Mouse (Mus musculus): ENCODE measurements around the gene Trp53rkb.

Gene Trp53rkb

DNA sequence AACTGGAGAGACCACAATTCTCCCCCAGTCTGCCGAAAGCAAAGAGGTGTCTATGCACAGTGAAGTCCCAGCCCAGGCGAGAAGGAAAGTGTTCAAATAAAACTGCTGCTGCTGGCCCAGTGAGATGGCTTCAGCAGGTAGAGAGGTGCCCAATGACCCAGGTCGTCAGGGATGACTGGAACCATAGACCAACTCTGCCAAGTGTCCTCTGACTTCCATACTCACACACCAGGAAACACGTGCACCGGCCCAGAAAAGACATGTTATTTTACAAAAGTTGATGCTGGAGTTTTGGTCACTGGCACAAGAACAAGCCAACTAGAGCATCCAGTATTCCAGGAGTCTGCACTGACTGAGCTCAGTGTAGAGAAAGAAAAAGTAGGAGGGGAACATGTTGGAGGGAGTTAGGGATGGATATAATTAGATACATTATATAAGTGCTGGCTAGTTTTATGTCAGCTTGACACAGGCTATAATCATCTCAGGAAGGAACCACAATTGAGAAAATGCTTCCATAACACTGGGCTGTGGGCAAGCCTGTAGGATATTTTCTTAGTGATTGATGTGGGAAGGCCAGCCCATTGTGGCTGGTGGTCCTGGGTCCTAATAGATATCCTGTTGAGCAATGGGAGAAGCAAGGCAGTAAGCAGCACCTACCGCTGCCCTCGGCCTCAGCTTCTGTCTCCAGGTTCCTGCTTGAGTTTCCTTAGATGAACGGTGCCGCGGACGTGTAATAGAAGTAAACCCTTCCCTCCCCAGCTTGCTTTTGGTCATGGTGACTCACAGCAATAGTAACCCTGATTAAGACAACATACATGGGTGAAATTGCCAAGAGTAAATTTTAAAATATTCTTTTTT lies 7.5 kb downstream of the Trp53rkb start:
- DNase-seq (ENCODE audit: low spot score), result no peak

DNA sequence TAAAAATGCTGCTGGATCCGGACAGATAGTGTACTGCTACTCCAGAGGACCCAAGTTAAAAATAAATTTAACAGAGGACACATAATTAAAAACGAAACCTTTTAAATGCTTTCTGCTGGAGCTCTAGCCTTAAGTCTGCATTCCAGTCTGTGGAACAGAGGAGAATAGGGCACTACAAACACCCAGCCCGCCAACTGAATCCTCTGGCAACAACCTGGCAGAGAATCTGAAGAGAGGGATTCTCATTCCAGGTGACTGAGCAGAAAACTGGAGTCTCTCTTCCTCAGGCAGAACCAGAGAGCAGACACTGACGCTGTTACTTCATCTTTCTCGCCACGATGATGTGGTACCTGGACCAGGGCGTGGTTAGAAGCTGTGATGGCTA lies 8.1 kb downstream of the Trp53rkb start:
- DNase-seq (ENCODE audit: low spot score), result no peak

DNA sequence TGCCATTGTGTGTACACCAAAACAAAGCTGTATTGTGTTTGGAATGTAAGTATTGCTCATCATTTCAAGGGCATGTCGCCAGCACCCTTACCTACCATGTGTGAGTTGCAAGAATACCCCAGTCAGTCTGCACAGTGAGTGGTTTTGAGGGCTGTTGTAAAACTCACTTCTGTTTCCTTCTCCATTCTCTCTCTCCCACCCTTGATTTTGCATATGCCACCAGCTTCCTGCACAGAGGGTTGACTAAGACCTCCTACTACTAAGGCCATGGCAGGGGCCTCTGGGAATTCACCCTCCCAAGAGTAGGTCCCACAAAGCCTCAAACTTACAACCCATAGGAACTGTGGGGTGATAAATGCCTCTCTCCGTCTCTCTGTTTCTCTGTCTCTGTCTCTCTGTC lies 9.1 kb downstream of the Trp53rkb start:
- no peak for DNase-seq (ENCODE audit: low spot score)

DNA sequence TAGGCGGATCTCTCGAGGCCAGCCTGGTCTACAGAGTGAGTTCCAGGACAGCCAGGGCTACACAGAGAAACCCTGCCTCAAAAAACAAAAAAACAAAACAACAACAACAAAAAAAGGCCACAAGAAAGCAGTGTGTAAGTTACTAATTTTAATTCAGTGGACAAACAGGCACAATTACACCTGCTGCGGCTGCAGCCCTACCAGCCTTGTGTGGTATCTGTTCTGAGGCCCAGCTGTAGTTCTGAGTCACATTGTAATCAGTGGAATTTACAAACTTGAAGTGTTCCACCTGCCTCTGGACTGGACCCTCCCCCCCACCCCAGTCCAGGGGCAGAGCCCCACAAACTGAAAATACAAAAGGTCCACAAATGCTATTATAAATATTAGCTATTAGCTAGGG lies 11.0 kb downstream of the Trp53rkb start:
- no peak for DNase-seq (ENCODE audit: low spot score)

DNA sequence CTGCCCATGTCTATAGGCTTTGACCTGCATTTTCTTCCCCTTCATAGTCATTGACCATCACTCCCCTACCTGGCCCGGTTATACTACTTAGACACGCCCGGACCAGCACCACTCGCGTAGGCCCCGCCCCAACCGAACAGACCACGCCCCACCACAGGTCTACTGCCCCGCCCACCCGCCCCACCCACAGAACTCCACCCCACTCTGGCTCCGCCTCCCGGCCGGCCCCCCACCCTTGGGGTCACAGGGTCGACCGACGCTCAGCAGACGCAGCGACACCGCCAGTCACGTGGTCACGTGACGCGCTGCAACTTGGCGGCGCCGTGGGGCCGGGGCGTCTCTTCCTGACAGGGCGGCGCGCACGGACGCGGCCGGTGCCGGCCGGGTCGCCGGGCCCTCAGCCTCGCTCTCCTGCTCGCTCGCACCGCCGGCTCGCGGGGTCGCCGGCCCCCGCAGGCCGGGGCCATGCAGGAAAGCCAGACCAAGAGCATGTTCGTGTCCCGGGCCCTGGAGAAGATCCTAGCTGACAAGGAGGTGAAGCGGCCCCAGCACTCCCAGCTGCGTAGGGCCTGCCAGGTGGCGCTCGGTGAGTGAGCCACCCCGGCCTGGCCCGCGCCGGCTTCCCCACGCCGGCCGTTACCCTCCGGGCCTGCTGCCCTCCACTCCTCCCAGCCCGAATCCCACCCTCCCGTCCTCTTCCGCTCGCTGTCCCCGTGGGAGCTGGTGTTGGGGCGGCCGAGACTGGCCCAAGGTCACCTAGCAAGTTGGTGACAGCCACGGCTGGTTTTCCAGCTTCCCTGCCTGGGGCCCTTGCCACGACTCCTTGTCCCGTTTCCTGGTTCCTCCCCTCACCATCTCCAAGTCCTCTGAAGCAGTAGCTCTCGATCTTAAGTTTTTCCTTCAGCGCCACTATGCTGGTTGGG lies 13.2 kb downstream of the Trp53rkb start, which contains the start of gene Arfgef2:
Gene Arfgef2 (plus strand): TSS at position 339 of the 923 bp plus-strand sequence.
- DNase-seq (ENCODE audit: low spot score), result peak; percentile 59

DNA sequence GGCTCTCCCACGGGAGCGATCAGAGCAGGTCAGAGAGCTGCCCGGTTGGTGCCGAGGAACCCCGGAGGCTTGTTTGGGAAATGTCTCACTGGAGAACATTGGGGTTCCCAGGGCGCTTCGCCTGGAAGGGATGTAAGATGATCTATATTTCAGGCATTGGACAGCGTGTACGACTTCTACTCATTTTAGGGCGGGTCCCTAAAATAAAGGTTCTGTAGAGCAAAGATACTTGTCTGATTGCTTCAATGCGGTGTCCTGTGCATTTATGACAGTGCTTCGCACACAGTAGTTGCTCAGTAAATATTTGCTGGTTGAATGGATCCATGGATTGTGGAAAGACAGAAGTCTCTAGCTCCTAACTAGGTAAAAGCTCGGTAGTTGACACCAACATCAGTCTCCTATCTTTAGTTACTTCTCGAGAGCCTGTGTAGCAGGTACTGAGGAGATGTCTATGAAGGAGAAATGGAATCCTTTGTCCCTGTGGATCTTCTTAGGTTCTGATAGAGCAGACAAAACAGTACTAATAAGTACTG lies 13.9 kb downstream of the Trp53rkb start:
- DNase-seq (ENCODE audit: low spot score), result no peak

DNA sequence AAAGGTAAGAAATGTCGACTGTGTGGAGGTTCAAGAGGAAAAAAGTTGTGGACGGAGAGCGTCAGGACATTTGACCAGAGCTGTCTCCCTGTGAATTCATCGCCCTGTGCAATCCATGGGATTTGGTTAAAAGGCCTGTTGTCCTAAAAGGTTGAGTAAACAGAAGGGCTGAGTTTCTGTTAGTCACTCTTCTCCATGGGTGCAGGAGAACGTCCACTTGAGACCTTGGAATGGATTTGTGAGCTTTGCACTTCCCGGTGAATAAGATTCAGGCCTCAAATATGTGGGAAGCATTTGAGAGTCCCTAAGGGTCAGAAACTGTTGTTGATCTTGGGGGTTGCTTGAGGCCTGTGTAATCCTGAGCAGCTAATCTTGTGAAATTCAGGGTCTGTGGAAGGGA lies 14.5 kb downstream of the Trp53rkb start:
- no peak for DNase-seq (ENCODE audit: low spot score)

DNA sequence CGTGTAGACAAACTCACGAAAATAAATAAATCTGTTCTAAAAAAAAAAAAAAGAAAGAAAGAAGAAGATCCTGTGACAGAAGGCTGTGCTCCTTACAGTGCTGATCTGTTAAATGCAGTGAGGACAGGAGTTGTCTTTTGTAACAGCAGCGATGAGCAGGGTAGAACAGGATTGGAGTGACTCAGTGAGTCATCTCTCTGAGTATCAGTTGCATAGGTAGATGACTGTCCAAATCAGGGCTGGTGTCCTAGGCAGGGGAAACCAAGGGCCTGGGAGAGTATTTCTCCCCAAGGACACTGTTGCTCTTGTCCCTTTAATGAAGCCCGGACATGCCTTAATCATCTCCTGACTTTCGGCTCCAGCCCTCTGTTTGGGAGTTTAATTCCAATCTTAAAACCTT lies 17.2 kb downstream of the Trp53rkb start:
- DNase-seq (ENCODE audit: low spot score), result no peak

DNA sequence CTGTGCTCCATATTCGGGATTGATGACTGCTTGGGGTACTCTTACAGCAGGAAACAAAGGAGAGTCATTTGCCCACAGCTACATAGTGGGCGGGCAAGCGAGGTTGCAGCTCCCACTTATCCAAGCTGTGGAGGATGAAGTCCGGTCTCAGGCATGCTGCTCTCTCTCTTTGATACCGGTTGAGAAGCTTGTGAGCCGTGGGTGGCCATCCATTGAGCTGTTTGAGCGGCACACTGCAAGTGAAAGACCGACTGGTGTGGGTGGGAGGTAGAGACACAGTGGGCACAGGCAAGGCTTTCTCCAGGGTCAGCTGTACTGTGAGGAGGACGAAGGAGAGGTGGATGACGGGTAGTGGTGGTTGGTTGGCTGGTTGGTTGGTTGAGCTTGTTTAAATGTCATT lies 18.5 kb downstream of the Trp53rkb start:
- no peak for DNase-seq (ENCODE audit: low spot score)

DNA sequence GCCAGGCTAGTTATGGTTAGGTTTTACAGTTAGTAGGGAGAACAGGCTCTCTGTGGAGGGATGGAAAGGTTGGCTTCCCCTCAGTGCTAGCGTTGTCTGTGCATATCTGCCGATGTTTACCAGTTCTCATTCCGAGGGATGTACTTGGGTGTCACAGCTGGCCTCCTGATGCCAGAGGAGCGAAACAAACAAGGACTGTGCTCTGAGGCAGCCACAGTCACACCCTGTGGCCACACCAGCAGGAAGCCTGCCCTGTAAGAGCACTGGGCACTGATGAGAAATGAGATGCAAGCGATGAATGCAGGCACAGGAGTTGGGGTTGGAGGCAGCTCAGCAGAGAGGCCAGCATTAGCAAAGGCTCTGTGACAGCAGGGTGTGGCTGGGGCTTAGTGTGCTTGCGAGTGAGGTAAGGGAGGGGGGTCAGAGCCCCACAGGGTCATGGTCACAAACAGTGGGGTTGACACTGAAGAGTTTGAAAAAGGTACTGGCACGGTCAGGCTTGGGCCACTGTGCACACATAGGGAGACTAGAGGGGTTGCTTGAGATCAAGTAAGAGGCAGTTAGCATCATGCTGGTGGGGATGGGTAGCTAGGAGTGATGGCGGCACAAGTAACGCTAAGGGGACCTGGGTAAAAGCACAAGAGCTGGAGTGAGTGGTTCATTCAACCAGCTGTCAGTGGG lies 26.3 kb downstream of the Trp53rkb start:
- DNase-seq (ENCODE audit: low spot score), result no peak

DNA sequence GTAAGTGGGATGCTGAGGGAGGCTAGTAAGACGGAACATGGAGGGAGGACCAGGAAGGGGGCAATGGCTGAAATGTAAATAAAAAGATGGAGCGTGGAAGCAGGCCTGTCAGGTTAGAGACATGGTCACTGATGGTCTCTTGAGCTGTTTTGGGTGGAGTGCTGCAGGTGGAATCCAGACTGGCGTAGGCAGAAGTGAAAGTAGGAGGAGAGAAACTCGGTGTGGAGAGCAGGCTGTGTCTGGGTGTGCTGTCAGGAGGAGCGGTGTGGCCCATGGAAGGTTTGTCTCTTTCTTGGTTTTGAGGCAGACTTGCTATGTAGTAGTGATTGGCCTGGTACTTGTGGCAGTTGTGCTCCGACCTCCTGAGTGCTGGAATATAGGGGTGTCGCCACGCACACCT lies 27.5 kb downstream of the Trp53rkb start:
- no peak for DNase-seq (ENCODE audit: low spot score)

DNA sequence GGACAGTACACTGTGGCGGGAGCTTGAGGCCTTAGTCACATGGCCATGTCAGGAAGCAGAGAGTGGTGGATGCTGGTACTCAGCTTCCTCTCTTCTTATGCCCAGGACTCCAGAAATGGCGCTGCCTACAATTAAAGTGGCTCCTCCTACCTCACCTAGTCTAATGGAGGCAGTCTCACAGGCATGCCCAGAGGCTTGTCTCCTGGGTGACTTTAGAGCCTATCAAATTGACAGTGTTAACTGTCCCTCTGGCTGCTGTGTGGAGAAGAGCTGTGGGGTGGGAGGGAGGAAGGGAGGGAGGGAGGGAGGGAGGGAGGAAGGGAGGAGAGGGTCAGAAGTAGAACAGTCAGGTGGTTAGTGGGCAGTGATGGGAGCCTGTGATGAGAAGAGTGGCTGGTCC lies 28.5 kb downstream of the Trp53rkb start:
- DNase-seq (ENCODE audit: low spot score), result no peak

DNA sequence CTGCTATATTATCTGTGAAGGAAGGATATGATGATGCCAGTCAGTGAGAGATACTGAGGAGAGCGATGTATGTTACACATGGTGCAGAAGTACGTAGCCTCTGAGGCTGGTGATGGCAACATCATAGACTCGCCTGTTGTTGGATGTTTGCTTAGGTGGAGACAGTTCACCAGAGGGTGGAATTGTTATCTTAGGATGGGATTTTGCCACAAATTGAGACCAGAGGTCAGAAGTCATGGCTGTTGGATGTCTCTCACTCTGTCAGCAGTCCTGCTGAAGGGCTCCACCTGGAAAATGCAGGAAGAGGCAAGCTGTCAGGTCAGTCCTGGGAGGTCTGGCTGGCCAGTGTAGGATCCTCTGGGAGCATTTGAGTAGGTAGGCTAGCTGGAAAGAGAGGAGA lies 29.1 kb downstream of the Trp53rkb start:
- DNase-seq (ENCODE audit: low spot score), result no peak

DNA sequence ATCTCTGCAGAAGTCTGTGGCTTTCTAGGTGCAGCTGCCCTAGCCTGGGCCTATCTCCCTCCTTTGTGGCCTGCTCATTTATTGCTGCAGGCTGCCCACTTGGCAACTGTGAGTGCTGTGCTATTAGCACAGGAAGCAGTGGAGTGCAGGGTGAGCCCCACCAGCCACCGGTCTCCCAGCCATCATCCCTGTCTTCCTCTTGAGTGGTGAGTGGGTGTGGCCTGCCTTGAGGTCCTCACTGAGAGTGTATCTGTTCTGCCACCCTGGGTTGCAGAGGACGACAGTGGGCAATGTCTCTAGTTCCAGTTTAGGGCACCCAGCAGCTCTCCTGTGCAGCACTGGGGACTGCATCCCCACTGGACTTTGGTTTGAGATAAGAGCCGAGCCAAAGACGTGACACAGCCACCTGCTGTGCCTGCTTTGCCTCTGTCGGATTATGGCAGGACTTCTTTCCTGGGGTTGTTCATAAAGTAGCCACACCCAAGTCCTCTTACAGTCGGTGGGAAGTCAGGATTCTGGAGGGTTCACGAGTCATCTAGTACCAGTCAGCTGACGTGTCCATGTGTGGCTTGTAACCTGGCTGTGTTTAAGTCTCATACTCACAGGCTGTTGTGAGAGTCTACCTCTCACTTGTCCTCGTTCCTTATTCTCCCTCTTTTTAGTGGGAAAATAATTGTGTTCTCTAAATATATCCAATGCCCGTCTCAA lies 29.9 kb downstream of the Trp53rkb start:
- DNase-seq (ENCODE audit: low spot score), result no peak

DNA sequence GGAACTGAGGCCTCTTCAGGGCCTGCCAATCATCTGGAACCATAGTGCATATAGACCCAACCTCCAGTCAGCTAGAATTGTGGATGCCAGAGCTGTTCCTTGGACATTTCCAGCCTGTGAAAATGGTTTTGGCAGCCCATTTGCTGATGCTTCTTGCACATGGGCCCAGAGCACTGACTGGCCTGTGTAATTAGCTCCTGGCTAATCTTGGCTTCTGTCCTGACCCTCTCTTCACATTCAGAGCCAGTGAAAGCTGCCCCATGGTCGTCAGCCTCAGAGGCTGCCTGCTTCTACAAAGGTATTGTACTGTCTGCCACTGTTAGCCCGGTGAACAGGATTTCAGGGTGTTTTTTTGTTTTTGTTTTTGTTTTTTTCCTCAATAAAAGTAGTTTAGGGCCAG lies 30.6 kb downstream of the Trp53rkb start:
- DNase-seq (ENCODE audit: low spot score), result no peak

DNA sequence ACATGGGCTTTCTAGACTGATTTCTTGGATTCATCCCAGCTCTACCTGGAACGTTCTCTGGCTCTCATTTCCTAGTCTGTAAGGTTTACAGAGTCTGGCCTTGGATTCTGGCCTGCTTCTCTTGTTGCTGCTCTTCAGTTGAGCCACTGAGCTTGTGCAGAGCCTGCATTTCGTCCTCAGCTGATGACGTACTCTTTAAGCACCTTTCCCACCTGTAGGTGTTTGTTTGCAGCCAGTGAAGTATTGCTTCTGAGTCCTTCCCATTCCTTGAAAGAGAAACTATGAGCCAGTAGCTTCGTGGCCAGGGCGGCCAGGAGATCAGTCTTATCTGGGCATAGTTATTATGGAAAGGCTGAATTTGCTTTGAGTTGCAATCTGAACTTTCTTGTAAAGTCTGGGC lies 32.1 kb downstream of the Trp53rkb start:
- no peak for DNase-seq (ENCODE audit: low spot score)

DNA sequence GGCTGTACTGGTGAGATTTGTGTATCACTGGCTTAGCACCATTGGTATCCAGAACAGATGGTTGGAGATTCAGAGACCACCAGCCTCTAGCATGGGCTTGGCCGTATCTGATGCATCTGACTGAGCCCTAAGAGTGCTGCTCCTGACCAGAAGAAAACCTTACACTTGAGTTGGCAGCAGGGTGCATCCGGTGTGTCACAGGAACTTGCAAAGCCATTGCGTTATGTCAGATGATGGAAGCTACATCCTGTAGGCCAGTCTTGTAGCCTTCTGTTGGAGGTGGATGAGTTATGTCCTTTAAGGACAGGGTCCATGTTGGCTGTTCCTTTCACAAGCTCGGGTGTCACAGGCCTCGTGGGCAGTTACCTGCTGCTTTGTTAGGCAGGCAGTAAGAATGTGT lies 32.7 kb downstream of the Trp53rkb start:
- no peak for DNase-seq (ENCODE audit: low spot score)

DNA sequence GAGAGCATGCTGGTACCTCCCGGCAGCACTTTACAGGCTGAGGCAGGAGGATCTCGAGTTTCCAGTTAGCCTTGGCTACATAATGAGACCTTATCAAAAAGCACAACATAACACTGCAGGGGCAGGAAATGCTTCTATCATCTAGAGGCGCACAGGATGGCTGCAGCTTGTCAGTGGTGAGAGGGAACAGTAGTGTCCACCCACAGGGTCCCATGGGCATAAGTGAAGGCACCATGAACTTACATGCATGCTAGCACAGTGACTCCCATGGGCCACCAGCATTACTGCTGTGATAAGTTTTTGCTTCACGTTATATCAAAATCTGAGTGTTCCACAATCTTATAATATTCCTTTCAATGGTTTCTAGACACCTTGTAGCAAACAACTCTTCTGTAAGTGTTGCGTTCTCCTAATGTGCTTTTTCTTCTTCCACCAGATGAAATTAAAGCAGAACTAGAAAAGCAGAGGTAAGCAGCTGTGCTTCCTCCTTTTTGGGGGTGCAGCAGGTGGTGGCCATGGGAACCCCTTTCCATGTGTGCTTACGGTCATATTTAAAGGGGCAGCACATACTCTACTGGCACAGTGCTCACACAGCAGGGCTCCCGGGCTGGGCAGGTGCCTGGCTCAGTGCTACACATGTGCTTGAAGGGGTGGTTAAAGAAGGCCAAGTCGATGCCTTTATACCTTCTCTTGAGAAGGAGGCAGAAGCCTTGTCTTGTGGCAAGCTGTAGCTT lies 34.3 kb downstream of the Trp53rkb start:
- no peak for DNase-seq (ENCODE audit: low spot score)

DNA sequence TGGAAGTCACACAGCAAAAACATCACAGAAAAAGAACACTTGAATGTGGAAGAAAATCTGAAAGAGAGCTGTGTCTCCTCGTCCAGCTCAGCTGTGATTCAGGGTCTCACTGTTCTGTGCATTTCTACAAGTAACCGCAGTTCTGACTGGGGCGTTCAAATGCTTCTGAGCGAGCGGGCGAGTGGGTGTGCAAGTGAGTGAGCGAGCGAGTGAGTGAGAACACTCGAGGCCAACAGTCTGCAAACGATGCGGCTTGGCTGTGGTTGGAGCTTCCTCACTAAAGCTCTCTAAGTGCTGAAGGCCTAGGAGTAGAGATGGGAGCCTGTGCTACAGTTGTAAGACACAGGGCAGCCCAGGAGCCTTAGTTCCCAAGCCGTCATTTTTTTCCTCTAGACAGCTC lies 36.0 kb downstream of the Trp53rkb start:
- no peak for DNase-seq (ENCODE audit: low spot score)

DNA sequence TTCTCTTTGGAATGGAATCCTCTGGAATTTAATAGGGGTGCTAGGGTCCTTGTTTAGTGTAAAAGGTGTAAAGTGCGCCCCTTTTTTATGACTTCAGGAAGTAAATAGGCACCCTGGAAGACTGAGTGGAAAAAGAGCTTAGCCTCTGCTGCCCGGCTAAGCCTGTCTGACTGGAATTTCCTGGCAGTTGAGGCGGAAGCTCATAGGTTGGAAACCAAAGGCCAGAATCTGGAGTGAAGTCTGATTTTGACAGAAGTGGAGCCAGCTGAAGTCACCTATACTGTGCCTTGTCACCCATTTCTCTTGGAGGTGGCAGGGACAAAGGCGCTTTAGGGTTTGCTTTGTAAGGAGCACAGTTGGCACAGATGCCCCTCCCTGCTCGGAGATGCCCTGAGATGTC lies 38.0 kb downstream of the Trp53rkb start:
- DNase-seq (ENCODE audit: low spot score), result no peak

DNA sequence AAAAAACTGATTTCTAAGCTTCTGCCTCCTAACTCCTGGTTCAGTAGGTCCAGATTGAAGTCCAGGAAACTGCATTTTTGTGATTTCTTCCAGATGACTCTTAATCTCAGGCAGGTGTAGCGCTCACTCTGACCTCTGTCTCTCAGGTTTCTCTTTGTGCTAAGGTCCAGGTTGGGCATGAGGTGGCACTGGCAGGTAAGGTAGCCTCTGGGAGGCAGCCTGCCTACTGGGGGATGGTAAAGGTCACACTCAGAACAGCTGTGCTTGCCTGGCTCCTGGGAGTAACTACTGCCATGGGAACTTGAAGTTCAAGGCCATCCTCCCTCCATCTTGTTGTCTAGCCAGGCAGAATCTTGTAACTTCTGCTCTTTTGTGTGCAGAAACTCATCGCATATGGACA lies 41.8 kb downstream of the Trp53rkb start:
- DNase-seq (ENCODE audit: low spot score), result no peak

Measured in layer of hippocampus, adult 9-10 months (tissue).